Mouse (Mus musculus) olfactory bulb, adult 2 months (tissue): ENCODE measurements around the gene Smoc2.

Experiments
- CTCF ChIP-seq: fragments of 200-500 bp; IDR thresholded peaks from 2 replicates; pipeline ENCODE4 v1.5.1; 2012; ENCODE audit warnings: low read depth, mild to moderate bottlenecking, low read length, moderate library complexity; ENCODE audit not compliant: insufficient read depth
- POLR2A ChIP-seq: fragments of 200-500 bp; IDR thresholded peaks from 2 replicates; pipeline ENCODE4 v1.6.1; 2012; ENCODE audit warnings: mild to moderate bottlenecking, low read depth, low read length, moderate library complexity; ENCODE audit not compliant: insufficient read depth

GRCm38 (mm10) chr17:14339932-14340557, 60.7 kb downstream of the Smoc2 start:
- TF ChIP-seq CTCF, result no peak
- TF ChIP-seq POLR2A, result no peak
